8 mouse cellular contexts compared by ENCODE assay signal in the genomic region with DNA sequence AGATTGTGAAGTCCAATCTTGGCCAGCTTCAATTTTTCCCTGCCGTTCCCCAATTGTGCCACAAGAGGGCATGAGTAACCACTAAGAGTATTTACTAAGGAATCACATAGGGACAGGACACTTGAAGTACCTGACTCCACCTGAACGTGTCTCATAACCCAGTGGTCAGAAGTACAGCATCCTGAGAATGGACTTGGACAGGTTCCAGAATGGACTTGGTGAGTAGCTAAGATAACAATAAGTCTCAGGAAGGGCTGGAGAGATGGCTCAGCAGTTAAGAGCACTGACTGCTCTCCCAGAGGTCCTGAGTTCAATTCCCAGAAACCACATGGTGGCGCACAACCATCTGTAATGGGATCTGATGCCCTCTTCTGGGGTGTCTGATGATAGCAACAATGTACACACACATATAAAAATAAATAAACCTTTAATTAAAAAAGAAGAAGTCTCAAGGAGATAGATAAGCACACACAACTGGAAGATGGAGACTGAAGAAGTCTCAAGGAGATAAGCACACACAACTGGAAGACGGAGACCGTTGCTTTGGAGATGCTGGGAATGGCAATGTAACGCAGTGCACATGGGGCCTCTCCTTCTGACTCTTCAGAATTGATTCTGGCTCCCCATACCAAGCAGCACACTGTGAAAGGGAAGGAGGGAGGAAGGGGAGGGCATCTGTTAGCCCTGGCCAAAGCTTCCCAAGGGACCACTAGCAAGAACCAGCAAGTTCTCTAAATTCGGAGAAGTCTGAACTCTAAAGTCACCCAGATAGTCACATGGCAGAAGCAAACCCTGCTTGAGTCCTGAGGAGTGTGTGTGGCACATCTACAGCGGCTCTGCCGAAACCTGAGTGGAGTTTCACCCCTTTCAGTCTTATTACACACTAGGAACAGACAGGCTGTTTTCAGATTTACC. TPM values are rescaled to one million over a fixed set of nuclear protein-coding genes. Genes with fewer than 3 reads are reported as not detected.
DNase-seq lines count a peak whose midpoint lies in the region; ATAC-seq lines count a peak whose summit lies in the region.

No protein-coding gene starts in this region.

- H3K27ac ChIP-seq in neural tube, embryonic 15.5 days (replicated peaks) = no peak overlapping the region
- H3K27ac ChIP-seq in liver, embryonic 13.5 days = peak overlapping the region; percentile 95

- H3K4me2 ChIP-seq in neural tube, embryonic 15.5 days = no peak overlapping the region
- peak overlapping the region; percentile 2; the same call in 1 of the 2 replicates for H3K4me2 ChIP-seq in liver, embryonic 13.5 days

- 66% methylated on average over 9 of the region's 9 CpGs for WGBS in neural tube, embryonic 15.5 days
- WGBS in liver, embryonic 13.5 days (ENCODE audit: insufficient replicate concordance) = 30% methylated on average over 9 of the region's 9 CpGs

- H3K9me3 ChIP-seq in neural tube, embryonic 15.5 days (replicated peaks) = no peaks in the 10 kb centered on the region
- H3K9me3 ChIP-seq in liver, embryonic 13.5 days (replicated peaks) = no peaks in the 10 kb centered on the region

- peak; percentile 68 for DNase-seq in neural tube, embryonic 10.5 days (ENCODE audit: extremely low spot score, low spot score)
- DNase-seq in adrenal gland, adult 8-10 months = peak; percentile 52
- DNase-seq in embryo, embryonic 11.5 days (ENCODE audit: low read depth, low spot score) = peak; percentile 56
- peak; percentile 79 to 91 for DNase-seq in kidney, adult 8-10 months
- DNase-seq in liver, embryonic 13.5 days = peak; percentile 61
- DNase-seq in retina, embryonic 14.5 days (ENCODE audit: low spot score) = peak; percentile 85
- peak; percentile 62 for DNase-seq in thymus, postnatal 4 days

- no peak overlapping the region for H3K9ac ChIP-seq in neural tube, embryonic 15.5 days (replicated peaks)
- 0 out of 2 replicates have a peak overlapping the region, but pooled peaks have one; percentile 35 for H3K9ac ChIP-seq in liver, embryonic 13.5 days

- no peak overlapping the region for H3K4me3 ChIP-seq in neural tube, embryonic 15.5 days (replicated peaks)
- no peak overlapping the region for H3K4me3 ChIP-seq in liver, embryonic 13.5 days (replicated peaks)

- no peaks in the 10 kb centered on the region for H3K27me3 ChIP-seq in neural tube, embryonic 15.5 days (replicated peaks)
- no peaks in the 10 kb centered on the region for H3K27me3 ChIP-seq in liver, embryonic 13.5 days

- ATAC-seq in neural tube, embryonic 15.5 days (ENCODE audit: low FRiP score) = no peak
- no peak for ATAC-seq in liver, embryonic 13.5 days (ENCODE audit: low read depth)

- H3K36me3 ChIP-seq in neural tube, embryonic 15.5 days = no peaks in the 10 kb centered on the region
- peaks cover 1% of the 10 kb centered on the region for H3K36me3 ChIP-seq in liver, embryonic 13.5 days

- peaks cover 16% of the 10 kb centered on the region for H3K4me1 ChIP-seq in neural tube, embryonic 15.5 days
- peaks cover 61% of the 10 kb centered on the region for H3K4me1 ChIP-seq in liver, embryonic 13.5 days (replicated peaks)

RNA-seq across cellular contexts. Expression of a gene that starts 3.4 kb away (rescaled TPM):
- 93.4 and 102 TPM in 2 replicates for polyA plus RNA-seq in neural tube, embryonic 15.5 days (2015; fragmentation: Nextera tagmentation; extraction: Ambion mirVana)
- total RNA-seq in adrenal gland, adult 8-10 months (2022) = 100 to 1,000 TPM; 211 to 272 (median 241) TPM
- 113 and 125 TPM in 2 replicates for polyA plus RNA-seq in liver, embryonic 13.5 days (2015; fragmentation: Nextera tagmentation; extraction: Ambion mirVana)

RNA-seq across cellular contexts. Expression of a gene that starts 4.2 kb away (rescaled TPM):
- 0.40 and 0.41 TPM in 2 replicates for polyA plus RNA-seq in neural tube, embryonic 15.5 days (2015; fragmentation: Nextera tagmentation; extraction: Ambion mirVana)
- 1 to 10 TPM; 1.9 to 4.2 (median 3.0) TPM for total RNA-seq in adrenal gland, adult 8-10 months (2022)
- 3.0 and 3.1 TPM in 2 replicates for polyA plus RNA-seq in liver, embryonic 13.5 days (2015; fragmentation: Nextera tagmentation; extraction: Ambion mirVana)

RNA-seq across cellular contexts. Expression of a gene that starts 29.3 kb away (rescaled TPM):
- 57.3 and 61.7 TPM in 2 replicates for polyA plus RNA-seq in neural tube, embryonic 15.5 days (2015; fragmentation: Nextera tagmentation; extraction: Ambion mirVana)
- 10 to 100 TPM; 26.8 to 34.8 (median 31.7) TPM for total RNA-seq in adrenal gland, adult 8-10 months (2022)
- 8.6 and 11.0 TPM in 2 replicates for polyA plus RNA-seq in liver, embryonic 13.5 days (2015; fragmentation: Nextera tagmentation; extraction: Ambion mirVana)

RNA-seq across cellular contexts. Expression of a gene that starts 30.1 kb away (rescaled TPM):
- 37.3 and 37.4 TPM in 2 replicates for polyA plus RNA-seq in neural tube, embryonic 15.5 days (2015; fragmentation: Nextera tagmentation; extraction: Ambion mirVana)
- 100 to 1,000 TPM; 127 to 191 (median 150) TPM for total RNA-seq in adrenal gland, adult 8-10 months (2022)
- 17.0 and 18.6 TPM in 2 replicates for polyA plus RNA-seq in liver, embryonic 13.5 days (2015; fragmentation: Nextera tagmentation; extraction: Ambion mirVana)

RNA-seq across cellular contexts. Expression of a gene that starts 45.8 kb away (rescaled TPM):
- polyA plus RNA-seq in neural tube, embryonic 15.5 days (2015; fragmentation: Nextera tagmentation; extraction: Ambion mirVana) = 37.6 and 38.3 TPM in 2 replicates
- total RNA-seq in adrenal gland, adult 8-10 months (2022) = 10 to 100 TPM; 22.2 to 38.1 (median 27.8) TPM
- 15.9 and 20.0 TPM in 2 replicates for polyA plus RNA-seq in liver, embryonic 13.5 days (2015; fragmentation: Nextera tagmentation; extraction: Ambion mirVana)
